Mouse (Mus musculus) adrenal gland, adult (tissue): ENCODE data around the gene Trarg1.
A peak's percentile ranks its signal among the peaks of the same experiment; 100 is the strongest.

Experiments
- DNase-seq, 2 experiments: peaks; one replicate each; pipeline ENCODE4 v3.0.0; 2022 to 2023; ENCODE audit warnings: low spot score in 1 of 2; ENCODE audit not compliant: inconsistent age in 2 of 2

Gene Trarg1

GRCm38 (mm10) chr11:76672561-76673384 is 6.8 kb upstream of the Trarg1 start:
- no peak for DNase-seq

- no peak for DNase-seq
Observed at GRCm38 (mm10) chr11:76674199-76674598, 5.4 kb upstream of the Trarg1 start.

- DNase-seq: no peak
Observed at GRCm38 (mm10) chr11:76674704-76675103, 4.9 kb upstream of the Trarg1 start.

- no peak for DNase-seq
Observed at GRCm38 (mm10) chr11:76685604-76686003, 6.0 kb downstream of the Trarg1 start.

GRCm38 (mm10) chr11:76692096-76692495 is 12.5 kb downstream of the Trarg1 start:
- no peak for DNase-seq

- DNase-seq: no peak
Observed at GRCm38 (mm10) chr11:76695810-76696209, 16.2 kb downstream of the Trarg1 start.

- peak in 1 of 2 experiments; percentile 33 for DNase-seq
Observed at GRCm38 (mm10) chr11:76699626-76700025, 20.0 kb downstream of the Trarg1 start.

- DNase-seq: peak in 1 of 2 experiments; percentile 34
Observed at GRCm38 (mm10) chr11:76707656-76708055, 28.0 kb downstream of the Trarg1 start.

GRCm38 (mm10) chr11:76708066-76708465 is 28.5 kb downstream of the Trarg1 start:
- DNase-seq: peak in 1 of 2 experiments; percentile 47

- peak in 1 of 2 experiments; percentile 43 for DNase-seq
Observed at GRCm38 (mm10) chr11:76708881-76709280, 29.3 kb downstream of the Trarg1 start.

- peak; percentile 57 to 76 for DNase-seq
Observed at GRCm38 (mm10) chr11:76709625-76710452, 30.2 kb downstream of the Trarg1 start.

GRCm38 (mm10) chr11:76717000-76717399 is 37.4 kb downstream of the Trarg1 start:
- DNase-seq: no peak

- no peak for DNase-seq
Observed at GRCm38 (mm10) chr11:76723911-76724310, 44.3 kb downstream of the Trarg1 start.

- no peak for DNase-seq
Observed at GRCm38 (mm10) chr11:76728093-76728492, 48.5 kb downstream of the Trarg1 start.

GRCm38 (mm10) chr11:76730650-76731049 is 51.0 kb downstream of the Trarg1 start:
- no peak for DNase-seq

GRCm38 (mm10) chr11:76734560-76734959 is 55.0 kb downstream of the Trarg1 start:
- DNase-seq: peak in 1 of 2 experiments; percentile 27

GRCm38 (mm10) chr11:76735753-76736324 is 56.2 kb downstream of the Trarg1 start:
- peak in 1 of 2 experiments; percentile 25 for DNase-seq

GRCm38 (mm10) chr11:76739125-76739524 is 59.5 kb downstream of the Trarg1 start:
- peak in 1 of 2 experiments; percentile 37 for DNase-seq

- no peak for DNase-seq
Observed at GRCm38 (mm10) chr11:76742511-76742910, 62.9 kb downstream of the Trarg1 start.

GRCm38 (mm10) chr11:76744550-76744949 is 64.9 kb downstream of the Trarg1 start:
- DNase-seq: peak; percentile 23 to 68

GRCm38 (mm10) chr11:76745921-76746320 is 66.3 kb downstream of the Trarg1 start:
- no peak for DNase-seq
